Mouse (Mus musculus): ENCODE measurements around the gene Gm16223. TPM values are rescaled to one million over a fixed set of nuclear protein-coding genes. Genes with fewer than 3 reads are reported as not detected.

Gene Gm16223
- polyA plus RNA-seq, 1 experiment from 2014 or later = not detected

DNA sequence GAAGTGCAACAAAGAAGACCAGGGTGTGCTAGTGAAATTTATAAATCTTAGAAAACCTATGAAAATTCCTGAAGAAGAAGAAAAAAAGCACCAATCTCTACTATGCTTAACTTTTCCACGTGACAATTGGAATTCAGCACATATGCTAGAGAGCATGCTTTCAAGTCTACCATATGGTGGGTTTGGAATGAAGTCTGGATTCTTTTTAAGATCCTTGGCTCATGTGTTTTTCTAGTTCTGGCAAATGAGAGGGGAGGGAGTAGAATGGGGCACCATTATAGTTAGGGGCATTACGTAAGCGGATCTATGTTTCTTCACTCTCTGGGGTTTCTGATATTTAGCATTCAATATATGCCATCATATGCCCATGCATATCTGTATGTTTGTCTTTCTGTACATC lies 182.6 kb downstream of the Gm16223 start:
- no peaks in the 10 kb centered on the region for H3K27me3 ChIP-seq (ENCODE audit: poor library complexity, severe bottlenecking)
- WGBS = 91% methylated on average over 3 of the region's 3 CpGs
- H3K4me3 ChIP-seq = no peak overlapping the region
- H3K36me3 ChIP-seq (replicated peaks) = no peaks in the 10 kb centered on the region
- H3K9me3 ChIP-seq = no peaks in the 10 kb centered on the region
- no peak overlapping the region for H3K27ac ChIP-seq
- no peak for DNase-seq (ENCODE audit: extremely low spot score, low spot score)
- H3K4me1 ChIP-seq = no peaks in the 10 kb centered on the region

Other genes starting within 250 kb of the Gm16223 start
- gene Bod1l, start 223.6 kb upstream of the Gm16223 start, polyA plus RNA-seq (2016; fragmentation: Nextera tagmentation; extraction: Ambion mirVana) = 17.2 and 18.1 TPM in 2 replicates